Mouse (Mus musculus) brain, adult 2 months (tissue): ENCODE measurements around the gene Unc13d.
"Not testable (repeated sequence)": the region's sequence is repeated elsewhere in the genome, so short reads cannot be mapped to it uniquely, and the experiment has no call there.

ENCODE experiments used
- DNase-seq: peaks from one replicate; pipeline ENCODE4 v3.0.0; 2011; ENCODE audit warnings: low read depth, low spot score

The Unc13d gene

GRCm38 (mm10) chr11:116049610-116050009 lies 28.2 kb downstream of the Unc13d start:
- no peak for DNase-seq

- no peak for DNase-seq
Measured at GRCm38 (mm10) chr11:116045173-116045572, 32.6 kb downstream of the Unc13d start.

- DNase-seq = no peak
Measured at GRCm38 (mm10) chr11:116043286-116043685, 34.5 kb downstream of the Unc13d start.

- no peak for DNase-seq
Measured at GRCm38 (mm10) chr11:116042372-116043138, 35.2 kb downstream of the Unc13d start.

GRCm38 (mm10) chr11:116041833-116042232 lies 35.9 kb downstream of the Unc13d start:
- DNase-seq = no peak

GRCm38 (mm10) chr11:116040593-116040992 lies 37.2 kb downstream of the Unc13d start:
- peak; percentile 55 for DNase-seq

GRCm38 (mm10) chr11:116037826-116038225 lies 39.9 kb downstream of the Unc13d start:
- DNase-seq = no peak

GRCm38 (mm10) chr11:116036671-116037070 lies 41.1 kb downstream of the Unc13d start:
- DNase-seq = no peak

GRCm38 (mm10) chr11:116034584-116034983 lies 43.2 kb downstream of the Unc13d start:
- DNase-seq = no peak

- peak; percentile 63 for DNase-seq
Measured at GRCm38 (mm10) chr11:116030898-116031845, 46.6 kb downstream of the Unc13d start.

GRCm38 (mm10) chr11:116030088-116030897 lies 47.5 kb downstream of the Unc13d start, which contains the start of gene Unk:
Gene Unk (plus strand): TSS chr11:116030322.
- peak; percentile 100 for DNase-seq

- DNase-seq = no peak
Measured at GRCm38 (mm10) chr11:116029086-116029865, 48.5 kb downstream of the Unc13d start.

- DNase-seq = no peak
Measured at GRCm38 (mm10) chr11:116028177-116028865, 49.4 kb downstream of the Unc13d start.

- no peak for DNase-seq
Measured at GRCm38 (mm10) chr11:116027756-116028155, 50.0 kb downstream of the Unc13d start, which contains the start of gene H3f3b. Gene H3f3b (minus strand): TSS chr11:116027962.

- DNase-seq = no peak
Measured at GRCm38 (mm10) chr11:116025056-116025845, 52.5 kb downstream of the Unc13d start.

GRCm38 (mm10) chr11:116024356-116024808 lies 53.4 kb downstream of the Unc13d start:
- DNase-seq = peak; percentile 100

- DNase-seq = peak; percentile 94
Measured at GRCm38 (mm10) chr11:116023771-116024355, 53.9 kb downstream of the Unc13d start.

GRCm38 (mm10) chr11:116023074-116023770 lies 54.5 kb downstream of the Unc13d start:
- DNase-seq = not testable (repeated sequence)
